Mouse (Mus musculus) common myeloid progenitor, adult 5-6 weeks (primary cell): ENCODE results near the gene Emilin1. TPM values are rescaled to one million over a fixed set of nuclear protein-coding genes. Genes with fewer than 3 reads are reported as not detected.

Experiments
- ATAC-seq: replicated peaks from 2 replicates; pipeline ENCODE4 v1.8.0; 2016; ENCODE audit warnings: low read depth, mild to moderate bottlenecking, moderate TSS enrichment, inconsistent platforms; ENCODE audit not compliant: poor library complexity, severe bottlenecking
- total RNA-seq: library from RNA; stranded (forward); fragments of 200-1000, 187-1606 nt; gene quantifications from 2 replicates; pipeline ENCODE4 v1.2.3, GENCODE M21; 2017

The Emilin1 gene
- total RNA-seq, 1 experiment from 2014 or later: 87.3 TPM

DNA sequence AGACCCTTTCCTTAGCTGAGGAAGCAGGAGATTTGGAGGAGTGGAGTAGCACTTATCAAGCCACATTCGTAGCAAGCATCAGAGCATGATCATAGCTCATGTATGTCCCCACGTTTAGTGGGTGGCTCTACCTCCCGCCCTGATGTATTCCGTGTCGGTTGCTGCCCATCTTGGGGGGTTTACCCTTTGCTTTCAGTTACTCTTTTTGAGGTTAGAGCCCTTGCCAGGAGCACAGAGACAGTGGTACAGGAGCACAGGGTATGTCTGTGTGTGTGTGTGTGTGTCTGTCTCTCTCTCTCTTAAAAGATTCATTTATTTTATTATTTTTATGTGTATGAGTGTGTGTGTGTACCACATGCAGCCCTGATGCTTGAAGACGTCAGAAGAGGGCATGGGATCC is 9.9 kb downstream of the Emilin1 start:
- no peak for ATAC-seq

DNA sequence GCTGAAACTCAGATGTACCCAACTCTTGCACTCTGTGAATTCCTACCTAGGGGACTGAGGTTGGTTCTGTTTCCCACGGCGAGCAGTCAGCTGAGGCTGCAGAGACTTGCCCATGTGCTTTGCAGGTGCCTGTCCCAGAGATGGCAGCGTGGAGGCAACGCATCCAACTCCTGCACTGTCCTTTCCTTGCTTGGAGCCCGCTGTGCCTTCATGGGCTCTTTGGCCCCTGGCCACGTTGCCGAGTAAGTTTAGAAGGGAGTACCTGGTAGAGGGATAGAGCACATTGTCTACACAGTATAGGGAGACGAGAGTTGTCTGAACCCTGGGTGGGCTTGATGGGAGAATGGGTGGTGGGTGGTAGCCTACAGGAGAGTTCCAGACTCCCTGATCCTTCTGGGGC is 11.4 kb downstream of the Emilin1 start:
- ATAC-seq: no peak

DNA sequence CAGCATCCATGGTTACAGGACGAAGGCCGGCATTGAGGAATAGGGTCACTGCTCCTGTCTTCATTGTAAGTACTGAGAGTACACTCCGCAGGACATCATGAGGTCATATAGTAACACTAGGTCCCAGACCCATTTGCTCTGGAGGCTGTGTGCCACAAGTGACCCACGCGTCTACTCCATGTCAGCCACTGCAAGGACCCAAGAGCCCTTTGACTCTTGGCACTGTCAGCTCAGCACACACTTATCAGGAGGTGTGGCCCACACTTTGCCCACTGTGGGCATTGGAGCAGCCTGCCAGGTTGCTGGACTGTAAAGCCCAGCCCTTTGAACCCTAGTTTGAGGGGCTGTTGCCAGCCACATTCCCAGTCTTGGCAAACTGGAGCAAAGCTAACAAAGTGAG is 12.0 kb downstream of the Emilin1 start:
- no peak for ATAC-seq

DNA sequence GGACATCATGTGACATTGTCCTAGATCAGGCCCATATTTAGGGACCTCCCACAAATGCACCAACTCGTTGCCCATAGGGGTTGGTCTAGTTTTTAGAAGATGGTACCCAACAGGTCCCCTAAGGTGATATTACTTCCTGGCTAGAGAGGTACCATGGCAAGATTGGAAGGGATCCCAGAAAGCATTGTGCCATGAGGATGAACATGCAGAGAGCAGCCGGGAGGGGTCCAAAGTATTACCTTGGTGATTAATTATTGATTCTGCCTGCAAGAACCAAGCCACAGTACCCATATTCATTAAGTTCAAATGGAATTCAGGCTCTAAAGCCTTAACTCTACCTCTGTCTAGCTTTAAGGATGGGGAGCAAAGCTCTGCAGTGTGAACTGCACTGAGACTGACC is 12.9 kb downstream of the Emilin1 start:
- ATAC-seq: no peak

DNA sequence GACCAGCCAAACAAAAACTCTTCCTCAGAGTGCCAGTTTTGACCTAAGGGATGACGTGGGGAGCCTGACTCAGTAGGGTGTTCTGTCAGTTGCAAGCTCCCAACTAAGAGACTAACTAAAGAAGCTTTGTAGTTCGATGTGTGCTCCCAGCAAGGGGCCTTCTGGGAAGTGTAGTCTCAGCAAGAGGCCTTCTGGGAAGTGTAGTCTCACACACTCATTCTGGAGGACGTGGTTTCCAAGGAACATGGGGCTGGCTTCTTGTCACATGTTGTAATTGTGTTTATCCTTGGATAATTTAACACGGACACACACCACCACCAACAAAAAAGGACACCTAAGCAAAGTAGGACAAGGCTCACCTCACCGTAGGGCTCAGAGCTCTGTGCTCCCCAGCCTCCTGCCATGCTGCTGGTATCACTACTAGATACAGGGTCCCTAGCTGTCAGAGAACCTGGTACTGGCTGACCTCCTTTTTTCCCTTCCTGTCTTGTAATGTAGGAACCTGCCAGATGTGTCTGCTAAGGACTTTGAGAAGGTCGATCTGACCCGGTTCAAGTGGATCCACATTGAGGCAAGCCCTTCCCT is 14.8 kb downstream of the Emilin1 start:
- no peak for ATAC-seq

DNA sequence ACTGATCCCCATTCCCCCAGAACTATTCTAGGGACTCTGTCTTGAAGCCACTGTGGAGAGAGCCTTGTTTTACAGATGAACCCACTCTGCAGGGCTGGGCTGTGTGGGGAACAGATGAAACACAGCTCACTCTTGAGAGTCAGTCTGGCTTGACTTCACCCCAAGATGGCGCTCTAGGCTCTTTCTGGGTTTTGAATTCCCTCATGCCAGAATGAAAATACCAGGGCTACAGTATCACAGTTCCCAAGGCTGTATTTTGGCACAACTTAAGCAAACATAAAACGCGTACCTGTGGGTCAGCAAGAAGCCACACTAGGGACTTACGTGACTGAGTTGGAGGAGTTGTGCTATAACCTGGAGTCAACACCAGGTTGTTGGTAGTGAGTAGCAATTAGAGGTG is 16.9 kb downstream of the Emilin1 start:
- ATAC-seq: peak; percentile 63

DNA sequence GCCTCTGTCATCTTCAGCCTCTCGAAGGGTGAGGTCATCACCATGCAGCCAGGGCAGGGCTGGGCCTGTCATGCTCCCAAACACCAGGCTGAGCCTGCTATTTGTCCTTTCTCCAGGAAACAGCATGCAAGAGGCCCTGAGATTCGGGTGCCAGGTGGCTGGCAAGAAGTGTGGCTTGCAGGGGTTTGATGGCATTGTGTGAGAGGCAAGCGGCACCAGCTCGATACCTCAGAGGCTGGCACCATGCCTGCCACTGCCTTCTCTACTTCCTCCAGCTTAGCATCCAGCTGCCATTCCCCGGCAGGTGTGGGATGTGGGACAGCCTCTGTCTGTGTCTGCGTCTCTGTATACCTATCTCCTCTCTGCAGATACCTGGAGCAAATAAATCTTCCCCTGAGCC is 17.6 kb downstream of the Emilin1 start:
- no peak for ATAC-seq

DNA sequence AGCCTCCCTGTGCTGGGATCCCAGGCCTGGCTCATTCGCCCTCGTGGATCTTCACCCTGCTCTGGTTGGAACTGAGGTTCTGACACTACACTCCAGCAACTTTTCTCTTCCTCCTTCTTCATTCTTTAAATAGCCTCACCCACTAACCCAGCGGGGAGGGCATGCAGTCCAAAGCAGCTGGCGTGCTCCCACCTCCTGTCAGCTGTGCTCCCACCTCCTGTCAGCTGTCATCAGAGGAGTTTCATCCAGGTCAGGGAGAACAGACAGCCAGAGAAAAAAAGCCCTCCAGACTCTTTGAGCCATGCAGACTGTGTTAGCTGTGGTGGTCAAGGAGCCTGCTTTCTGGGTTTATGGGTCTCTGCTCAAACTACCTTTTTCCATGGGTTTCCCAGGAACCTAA is 18.2 kb downstream of the Emilin1 start:
- no peak for ATAC-seq

DNA sequence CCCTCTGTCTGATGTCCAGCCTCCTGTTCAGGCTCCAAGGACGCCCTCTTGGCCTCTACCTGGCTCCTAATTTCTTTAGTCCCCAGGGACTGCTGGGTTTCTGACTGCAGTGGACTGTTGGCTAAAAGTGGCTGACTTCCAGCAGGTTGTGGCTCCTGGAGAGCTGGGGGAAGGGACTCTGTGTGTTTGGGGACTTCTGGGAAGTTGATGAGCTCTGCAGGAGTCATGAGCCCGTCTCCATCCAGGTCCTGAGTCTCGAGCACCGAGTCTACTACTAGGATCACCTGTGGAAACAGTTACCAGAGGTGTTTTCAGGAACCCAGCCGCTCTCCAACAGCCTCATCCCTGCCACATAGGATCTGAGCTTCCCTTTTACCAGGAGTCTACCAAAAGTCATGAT is 20.5 kb downstream of the Emilin1 start:
- no peak for ATAC-seq

DNA sequence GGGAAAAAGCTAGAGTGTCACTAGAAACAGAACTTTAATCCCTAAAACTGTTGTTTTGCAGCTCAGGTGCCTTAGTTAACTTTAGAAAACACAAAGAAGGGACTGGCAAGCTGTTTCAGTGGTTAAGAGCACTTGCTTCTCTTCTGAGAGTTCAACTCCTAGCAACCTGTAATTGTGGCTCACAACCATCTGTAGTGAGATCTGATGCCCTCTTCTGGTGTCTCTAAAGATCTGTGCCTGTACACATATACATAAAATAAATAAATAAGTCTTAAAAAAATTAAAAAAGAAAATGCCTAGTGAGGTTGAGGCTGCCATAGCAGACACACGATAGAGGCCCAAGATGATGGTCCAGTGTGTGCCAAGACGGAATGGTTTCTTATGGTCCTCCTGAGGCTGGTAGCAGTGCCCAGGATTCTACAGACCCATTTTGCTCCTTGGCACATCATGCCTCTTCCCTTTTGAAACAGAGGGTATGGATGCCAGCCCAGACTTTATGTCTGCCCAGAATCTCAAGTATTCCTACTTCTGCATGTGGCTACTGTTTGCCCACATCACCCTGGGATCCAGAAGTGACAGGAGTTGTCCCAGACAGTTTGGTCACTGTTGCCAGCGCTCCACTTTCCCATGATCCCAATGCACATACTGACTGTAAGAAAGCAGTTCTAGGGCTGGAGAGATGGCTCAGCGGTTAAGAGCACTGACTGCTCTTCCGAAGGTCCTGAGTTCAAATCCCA is 21.7 kb downstream of the Emilin1 start:
- no peak for ATAC-seq

DNA sequence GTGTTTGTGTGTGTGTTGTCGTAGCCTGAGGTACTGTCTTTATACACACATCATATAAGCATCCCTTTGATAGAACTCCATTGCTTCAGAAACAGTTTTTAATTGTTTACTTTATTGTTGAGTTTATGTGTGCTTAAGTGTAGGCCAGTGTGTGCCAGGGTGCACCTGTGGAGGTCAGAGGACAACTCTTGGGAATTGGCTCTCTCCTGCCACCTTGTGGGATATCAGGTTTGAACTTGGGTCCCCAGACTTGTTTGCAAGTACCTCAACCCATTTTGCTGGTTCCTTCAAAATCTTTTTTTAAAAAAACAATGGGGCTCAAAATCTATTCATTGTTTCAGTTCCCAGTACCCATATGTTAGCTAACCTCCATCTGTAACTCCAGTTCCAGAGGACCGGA is 29.8 kb downstream of the Emilin1 start:
- ATAC-seq: no peak

DNA sequence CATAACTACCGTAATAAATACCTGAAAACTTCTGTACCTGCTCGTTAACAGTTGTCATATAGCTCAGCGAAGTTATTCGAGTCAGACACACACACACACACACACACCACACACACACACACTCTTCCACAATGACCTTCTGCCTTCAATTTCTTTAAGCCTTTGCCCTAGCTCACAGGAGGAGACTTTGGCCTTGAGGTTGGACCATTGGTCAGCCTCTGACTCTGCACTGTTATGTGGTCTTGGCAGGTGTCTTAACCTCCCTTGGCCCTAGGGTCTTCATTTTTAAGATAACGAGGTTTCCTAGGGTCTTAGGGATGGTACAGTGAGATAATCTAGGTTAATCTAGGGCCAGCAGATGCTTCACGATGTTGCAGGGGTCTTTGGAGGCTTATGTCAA is 31.1 kb downstream of the Emilin1 start:
- ATAC-seq: no peak

DNA sequence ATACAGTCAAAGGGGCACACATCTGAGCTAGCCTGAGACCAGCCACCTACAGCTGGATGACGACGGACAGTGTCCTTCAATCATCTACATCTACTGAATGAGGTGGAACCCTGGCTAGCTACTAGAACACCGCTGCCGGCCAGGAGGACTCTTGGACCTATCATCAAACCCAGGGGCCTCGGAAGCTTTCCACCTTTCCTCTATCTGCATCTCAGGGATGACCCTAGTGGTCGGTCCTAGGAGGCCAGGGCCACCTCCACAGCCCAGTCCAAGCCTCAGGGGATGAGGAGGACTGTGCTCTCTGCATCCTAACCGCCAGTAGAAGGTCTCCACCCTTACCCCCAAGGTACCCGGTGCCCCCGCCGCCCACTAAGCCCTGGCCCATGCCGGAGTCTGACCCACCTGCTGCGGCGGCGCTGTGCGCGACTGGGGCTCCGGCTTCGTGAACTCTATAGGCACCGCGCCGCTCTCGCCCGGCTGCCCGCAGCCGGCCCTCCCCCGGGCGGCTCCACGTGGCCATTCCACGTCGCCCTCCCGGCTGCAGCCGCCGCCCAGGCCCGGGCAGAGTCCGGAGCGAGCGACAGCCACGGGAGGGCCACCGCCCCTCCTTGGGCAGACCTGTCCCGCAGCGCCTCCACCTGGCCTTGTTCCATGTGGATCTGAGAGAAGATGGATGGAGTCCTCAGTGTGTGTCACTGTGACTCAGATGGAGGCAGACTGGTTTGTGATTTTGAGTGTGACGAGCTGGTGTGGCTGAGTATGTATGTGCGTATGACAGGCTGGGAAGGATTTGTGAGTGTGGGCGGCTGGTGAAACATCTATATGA is 32.0 kb downstream of the Emilin1 start, which contains the start of gene Cgref1:
TSS of gene Cgref1 (minus strand) at position 636 of the 826 bp plus-strand sequence.
- ATAC-seq: peak; percentile 20; the same call in 1 of the 2 replicates

DNA sequence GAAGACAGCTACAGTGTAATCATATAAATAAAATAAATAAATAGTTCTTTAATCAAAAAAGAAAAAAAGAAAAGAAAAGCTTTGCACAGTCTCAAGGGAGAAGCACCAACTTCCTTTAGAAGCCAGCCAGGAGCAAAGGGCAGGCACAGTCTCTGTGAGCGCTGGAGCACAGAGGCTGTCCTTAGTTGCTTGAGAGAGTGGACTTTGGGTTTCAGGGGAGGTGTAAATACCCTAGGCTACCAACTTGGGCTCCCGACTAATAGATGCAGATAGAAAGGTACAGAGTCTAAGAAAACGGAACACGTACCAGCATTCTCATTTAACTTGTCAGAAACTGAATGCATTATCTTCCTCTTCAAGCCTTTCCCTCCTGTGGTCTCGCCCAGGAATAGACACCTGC is 35.4 kb downstream of the Emilin1 start:
- no peak for ATAC-seq

DNA sequence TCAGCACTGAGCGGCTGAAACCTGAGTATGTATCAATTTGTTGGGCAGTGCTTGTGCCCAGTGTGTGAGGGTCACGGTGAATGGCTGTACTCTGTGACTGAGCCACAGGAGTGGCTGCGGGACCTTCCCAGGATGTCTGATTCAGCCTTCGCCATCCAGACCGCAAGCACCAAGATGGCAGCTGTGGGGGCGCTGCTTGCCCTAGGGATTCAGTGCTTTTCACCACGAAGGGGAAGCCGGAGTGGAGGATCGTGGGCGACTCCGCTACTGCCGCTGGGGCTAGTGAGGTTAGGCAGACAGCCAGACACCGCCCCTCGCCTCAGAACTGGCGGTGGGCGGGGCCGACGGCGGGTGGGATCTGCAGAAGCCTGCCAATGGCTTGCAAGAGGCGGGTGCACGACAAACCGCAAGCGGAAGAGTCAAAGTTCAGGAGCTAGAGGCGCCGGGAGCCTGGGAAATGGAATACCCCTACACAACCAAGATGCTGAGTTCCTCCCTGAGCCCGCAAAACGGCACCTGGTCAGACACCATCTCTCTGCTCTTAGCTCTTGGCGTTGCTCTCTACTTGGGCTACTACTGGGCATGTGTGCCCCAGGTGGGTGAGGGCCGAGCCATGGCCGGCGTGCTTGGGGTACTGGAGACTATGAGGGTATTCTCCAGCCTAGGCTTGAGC is 36.6 kb downstream of the Emilin1 start:
- ATAC-seq: peak; percentile 89

DNA sequence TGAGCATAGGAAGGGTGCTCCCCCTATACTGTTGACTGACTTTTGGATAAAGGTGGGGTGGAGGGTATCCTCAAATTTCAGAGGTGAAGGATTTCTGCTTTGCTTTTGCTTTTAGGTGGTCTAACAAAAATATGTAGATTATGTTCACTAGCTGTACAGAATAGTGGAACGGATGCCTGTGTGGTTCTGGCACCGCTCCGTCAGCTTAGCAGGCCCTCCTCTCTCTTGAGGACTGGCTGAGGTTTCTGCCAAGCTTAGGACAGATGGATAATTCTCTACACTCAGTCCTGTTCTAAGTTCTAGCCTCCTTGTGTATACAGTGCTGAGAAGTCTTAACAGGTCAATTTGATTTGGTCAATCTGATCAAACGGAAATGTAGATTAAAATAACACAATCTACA is 37.2 kb downstream of the Emilin1 start:
- ATAC-seq: no peak

DNA sequence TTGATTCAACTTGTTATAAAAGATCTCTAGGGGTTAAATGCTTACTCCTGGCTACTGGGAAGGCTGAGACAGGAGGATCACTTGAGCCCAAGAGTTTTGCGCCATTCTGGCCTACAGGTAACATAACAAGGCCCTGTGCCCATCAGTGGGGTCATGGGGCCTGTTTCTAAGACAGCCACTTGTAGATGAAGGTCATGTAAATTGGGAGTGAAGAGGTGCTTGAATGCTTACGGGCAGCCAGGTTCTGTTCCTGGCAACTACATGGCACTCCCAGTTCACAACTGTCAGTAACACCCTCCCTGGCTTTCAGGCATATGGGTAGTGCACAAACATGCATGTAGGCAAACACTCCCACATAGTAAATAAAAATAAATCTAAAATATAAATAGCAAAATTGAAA is 37.7 kb downstream of the Emilin1 start:
- no peak for ATAC-seq

DNA sequence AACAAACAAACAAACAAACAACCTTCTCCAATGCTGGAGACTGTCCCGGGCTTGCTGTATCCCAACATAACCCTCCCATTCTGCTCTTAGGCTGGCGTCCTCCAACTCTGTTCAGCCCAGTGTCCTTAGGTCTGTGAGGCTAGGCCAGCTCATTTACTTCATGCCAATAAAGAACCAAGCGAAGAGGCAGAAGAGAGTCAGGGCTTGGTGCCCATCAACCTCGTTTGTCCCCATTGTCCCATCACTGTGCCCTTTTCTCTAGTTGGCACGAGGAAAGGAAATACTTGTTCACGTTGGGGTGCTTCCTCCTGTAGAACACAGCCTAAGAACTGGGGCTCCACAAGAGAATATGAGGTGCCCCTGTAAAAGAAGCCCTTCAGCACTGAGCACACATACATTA is 38.5 kb downstream of the Emilin1 start:
- no peak for ATAC-seq

DNA sequence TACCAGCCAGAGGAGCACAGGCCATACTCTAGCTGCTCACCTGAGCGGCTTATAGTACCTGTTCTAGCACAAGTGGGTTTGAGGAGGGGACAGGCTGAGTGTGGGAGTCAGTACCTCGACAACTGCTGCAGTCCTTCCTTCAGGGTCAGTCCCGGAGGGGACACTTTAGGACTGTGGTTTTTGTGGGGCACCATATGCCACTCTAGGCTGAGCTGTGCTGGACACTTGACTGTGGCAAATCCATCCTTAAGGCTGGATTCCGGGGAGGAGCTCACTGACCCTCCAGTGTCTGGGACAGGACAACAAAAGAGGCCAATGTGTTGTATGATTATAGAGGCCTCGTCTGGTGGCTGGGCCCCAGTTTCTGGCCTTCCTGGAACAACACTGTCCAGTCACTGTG is 39.3 kb downstream of the Emilin1 start:
- no peak for ATAC-seq

DNA sequence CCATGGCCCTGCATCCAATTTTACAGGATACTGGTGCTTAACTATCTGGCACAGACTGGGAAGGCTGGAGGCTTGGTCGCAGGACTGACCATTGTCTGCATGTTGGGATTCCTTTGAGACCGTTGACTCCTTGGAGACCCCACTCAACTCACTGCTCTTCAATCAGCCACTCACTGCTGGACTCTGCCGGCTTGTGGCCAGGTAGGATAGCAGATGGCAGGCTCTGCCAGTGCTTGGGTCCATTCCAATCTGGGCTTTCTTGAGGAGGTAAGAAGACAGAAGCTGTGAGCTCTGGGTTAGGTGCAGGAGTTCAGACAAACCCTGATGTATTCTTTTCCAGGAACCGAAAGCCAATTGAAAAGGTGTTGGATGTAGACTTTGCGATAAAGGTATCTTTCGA is 40.9 kb downstream of the Emilin1 start:
- no peak for ATAC-seq

DNA sequence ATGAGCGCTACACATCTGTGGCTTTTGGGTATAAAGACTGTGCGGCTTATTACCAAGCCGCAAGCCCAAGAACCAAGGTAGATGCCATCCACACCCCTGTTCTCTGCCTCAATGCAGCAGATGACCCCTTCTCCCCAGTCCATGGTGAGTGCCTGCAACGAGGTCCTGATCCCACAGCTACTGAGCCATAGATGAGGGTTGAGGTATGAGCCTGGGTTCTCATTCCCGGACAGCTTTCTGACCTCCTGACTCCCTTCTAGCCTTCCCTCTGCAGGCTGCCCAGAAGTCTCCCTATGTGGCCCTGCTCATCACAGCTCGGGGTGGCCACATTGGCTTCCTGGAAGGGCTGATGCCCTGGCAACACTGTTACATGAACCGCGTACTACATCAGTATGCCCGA is 41.4 kb downstream of the Emilin1 start:
- no peak for ATAC-seq
